Mouse (Mus musculus) hindbrain, embryonic 11.5 days (tissue): Measurements from ENCODE around the gene Itga4. TPM values are rescaled to one million over a fixed set of nuclear protein-coding genes. Genes with fewer than 3 reads are reported as not detected.

Experiments
- ATAC-seq: fragments of 200-750 bp; cut with Nextera tagmentation; 2 replicates; pipeline ENCODE4 v1.8.0; 2017; ENCODE audit warnings: mild to moderate bottlenecking, moderate TSS enrichment, moderate library complexity; ENCODE audit not compliant: low FRiP score
- DNase-seq: peaks from one replicate; pipeline ENCODE4 v3.0.0-alpha.2; 2015; ENCODE audit warnings: low spot score
- H3K27ac ChIP-seq: fragments of 300-500 bp; sonication (generic); 2 replicates; pipeline ENCODE4 v1.5.1; 2014; ENCODE audit warnings: mild to moderate bottlenecking, low read depth, low read length
- H3K27me3 ChIP-seq: fragments of 300-500 bp; sonication (generic); 2 replicates; pipeline ENCODE4 v1.6.1; 2014; ENCODE audit warnings: mild to moderate bottlenecking, low read length, moderate library complexity, mixed read lengths; ENCODE audit not compliant: control insufficient read depth, insufficient read depth
- H3K36me3 ChIP-seq: fragments of 300-500 bp; sonication (generic); 2 replicates; pipeline ENCODE4 v1.6.1; 2014; ENCODE audit warnings: mild to moderate bottlenecking, low read length, moderate library complexity, mixed read lengths; ENCODE audit not compliant: control insufficient read depth, insufficient read depth
- H3K4me1 ChIP-seq: fragments of 300-500 bp; sonication (generic); replicated peaks from 2 replicates; pipeline ENCODE4 v1.6.1; 2014; ENCODE audit warnings: low read length, mixed read lengths; ENCODE audit not compliant: control insufficient read depth, insufficient read depth
- H3K4me2 ChIP-seq: fragments of 300-500 bp; sonication (generic); replicated peaks from 2 replicates; pipeline ENCODE4 v1.6.1; 2014; ENCODE audit warnings: mild to moderate bottlenecking, low read depth, low read length
- H3K4me3 ChIP-seq: fragments of 300-500 bp; sonication (generic); 2 replicates; pipeline ENCODE4 v1.5.1; 2014; ENCODE audit warnings: low read depth, low read length
- H3K9ac ChIP-seq: fragments of 300-500 bp; sonication (generic); 2 replicates; pipeline ENCODE4 v1.6.1; 2014; ENCODE audit warnings: low read depth, low read length
- H3K9me3 ChIP-seq: fragments of 300-500 bp; sonication (generic); 2 replicates; pipeline ENCODE4 v1.6.1; 2016; ENCODE audit warnings: low read length; ENCODE audit not compliant: control insufficient read depth
- WGBS: fragments of 180-500 bp; shearing (Covaris S2); extraction: QIAGEN DNeasy Blood & Tissue Kit; methylation state at CpG from one replicate; pipeline ENCODE4 v1.1.7; 2014; 5-methylcytosine and 5-hydroxymethylcytosine counted together
- polyA plus RNA-seq: library from polyadenylated mRNA; unstranded; fragments of >200 nt; fragmentation: Nextera tagmentation; extraction: Ambion mirVana; gene quantifications from 2 replicates; pipeline ENCODE4 v1.2.1, GENCODE M21; 2014

Gene Itga4
- polyA plus RNA-seq, 1 experiment from 2014 or later, result 9.0 TPM

DNA sequence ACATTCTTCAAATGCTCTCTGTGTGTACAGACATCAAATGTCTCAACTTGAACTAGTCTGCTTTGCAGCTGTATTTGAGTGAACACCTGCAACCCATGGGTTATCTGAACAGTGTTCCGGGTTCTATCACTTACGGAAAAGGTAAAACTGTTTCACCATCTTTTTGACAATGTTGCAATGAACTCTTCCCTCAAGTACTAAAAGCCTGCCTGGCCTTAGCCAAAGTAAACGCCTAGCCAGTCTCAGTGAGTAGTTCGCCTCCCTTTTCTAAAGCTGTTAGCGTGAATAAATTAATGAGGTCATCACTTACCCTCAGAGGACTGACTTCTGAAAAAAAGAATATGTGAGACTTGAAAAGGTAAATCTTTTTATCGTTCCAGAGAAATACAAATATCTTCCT, 18.0 kb upstream of the Itga4 start:
- ATAC-seq (no peak), DNase-seq (no peak)
- no peaks in the 10 kb centered on the region for H3K27me3 ChIP-seq
- H3K9me3 ChIP-seq, result no peaks in the 10 kb centered on the region
- WGBS, result 85% methylated on average over 6 of the region's 6 CpGs
- no peak overlapping the region for H3K4me3 ChIP-seq
- no peaks in the 10 kb centered on the region for H3K4me1 ChIP-seq
- no peaks in the 10 kb centered on the region for H3K36me3 ChIP-seq
- no peak overlapping the region for H3K27ac ChIP-seq
- no peak overlapping the region for H3K4me2 ChIP-seq
- H3K9ac ChIP-seq, result no peak overlapping the region

DNA sequence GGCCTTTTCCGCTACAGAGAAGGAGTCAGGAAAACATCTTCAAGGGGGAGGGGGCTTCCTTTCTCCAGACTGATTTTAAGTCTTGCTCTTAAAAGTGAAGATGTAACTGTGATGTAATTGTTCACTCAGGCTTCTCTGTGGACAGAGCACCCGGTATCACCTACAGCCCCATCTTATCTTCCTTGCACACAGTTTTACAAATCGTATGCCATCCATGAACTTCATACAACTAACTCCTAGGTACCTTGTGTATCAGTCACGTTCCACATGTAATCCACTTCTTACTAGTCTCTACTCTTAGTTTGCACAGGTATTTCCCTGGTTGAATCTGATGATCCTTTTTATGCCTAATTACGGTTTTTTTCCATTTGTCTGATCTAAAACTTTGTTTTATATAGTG, 10.9 kb upstream of the Itga4 start:
- H3K9me3 ChIP-seq, result no peaks in the 10 kb centered on the region

DNA sequence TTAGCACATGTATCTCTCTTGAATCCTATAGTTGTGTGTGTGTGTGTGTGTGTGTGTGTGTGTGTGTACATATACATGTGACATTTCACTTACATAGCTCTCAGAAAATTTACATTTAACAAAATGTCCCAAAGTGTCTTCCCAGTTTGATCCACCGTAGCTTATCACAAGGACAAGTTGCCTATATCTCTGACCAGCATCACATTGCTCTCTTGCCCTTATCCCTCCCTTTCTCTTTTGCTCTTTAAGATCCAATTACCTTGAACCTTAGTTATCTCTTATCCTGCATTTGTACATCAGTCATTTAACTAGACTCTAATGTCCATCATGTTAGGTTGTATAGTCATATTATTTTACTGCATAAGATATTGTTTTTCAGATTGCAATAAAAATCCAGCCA, 10.5 kb upstream of the Itga4 start:
- Histone ChIP-seq H3K4me1 (no peaks in the 10 kb centered on the region), H3K27ac (no peak overlapping the region), H3K9me3 (no peaks in the 10 kb centered on the region), H3K36me3 (no peaks in the 10 kb centered on the region), H3K9ac (no peak overlapping the region), H3K4me2 (no peak overlapping the region), H3K27me3 (no peaks in the 10 kb centered on the region), H3K4me3 (no peak overlapping the region)
- no peak for DNase-seq
- WGBS, result 94% methylated on average over 1 of the region's 1 CpGs
- ATAC-seq, result no peak

More for the DNA sequence above, 10.9 kb upstream of the Itga4 start:
- no peak overlapping the region for H3K4me3 ChIP-seq
- ATAC-seq, result no peak
- no peak overlapping the region for H3K9ac ChIP-seq
- no peak overlapping the region for H3K27ac ChIP-seq
- no peak overlapping the region for H3K4me2 ChIP-seq
- H3K36me3 ChIP-seq, result no peaks in the 10 kb centered on the region
- no peaks in the 10 kb centered on the region for H3K4me1 ChIP-seq
- no peak for DNase-seq
- H3K27me3 ChIP-seq, result no peaks in the 10 kb centered on the region
- 85% methylated on average over 5 of the region's 5 CpGs for WGBS

DNA sequence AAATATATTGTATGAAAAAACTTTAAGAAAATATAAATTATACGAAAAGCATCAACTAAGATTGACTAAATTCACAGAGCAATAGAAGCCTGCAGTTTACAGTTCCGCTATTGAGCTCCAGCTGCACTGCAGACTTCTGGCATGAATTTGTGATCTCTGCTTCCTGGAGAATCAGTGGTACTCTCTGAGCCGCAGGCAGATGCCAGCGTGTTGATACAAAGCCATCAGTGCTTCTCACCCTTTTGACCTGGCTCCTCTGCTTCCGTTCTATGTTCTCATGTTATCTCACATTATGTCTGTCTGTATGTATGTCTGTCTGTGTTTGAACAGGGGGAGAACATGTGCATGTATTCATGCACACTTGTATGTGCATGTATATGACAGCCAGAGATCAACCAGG, 6.9 kb upstream of the Itga4 start:
- no peak for DNase-seq
- H3K4me1 ChIP-seq, result no peaks in the 10 kb centered on the region
- no peak overlapping the region for H3K27ac ChIP-seq
- WGBS, result 85% methylated on average over 5 of the region's 5 CpGs
- no peak overlapping the region for H3K9ac ChIP-seq
- no peak overlapping the region for H3K4me3 ChIP-seq
- H3K27me3 ChIP-seq, result no peaks in the 10 kb centered on the region
- no peak for ATAC-seq
- H3K9me3 ChIP-seq, result no peaks in the 10 kb centered on the region
- no peak overlapping the region for H3K4me2 ChIP-seq
- no peaks in the 10 kb centered on the region for H3K36me3 ChIP-seq

DNA sequence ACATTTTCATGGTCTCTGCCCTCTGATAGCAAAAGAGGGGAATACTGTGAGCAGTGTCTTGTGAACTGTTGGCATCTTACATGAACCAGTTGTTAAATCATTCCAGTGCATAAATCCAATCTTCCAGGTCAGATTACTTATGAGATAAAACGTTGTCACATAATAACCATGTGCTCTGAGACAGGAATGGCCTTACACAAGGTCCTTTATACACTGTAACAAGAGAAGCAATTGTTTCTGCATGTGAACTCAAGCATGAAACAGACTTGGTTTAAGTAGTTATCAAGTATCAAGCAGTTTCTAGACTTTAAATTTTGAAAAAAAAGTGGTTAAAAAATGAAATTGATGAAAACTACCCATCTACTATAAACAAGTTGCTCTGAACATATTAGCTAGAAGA, 4.7 kb upstream of the Itga4 start:
- Histone ChIP-seq H3K27ac (no peak overlapping the region), H3K27me3 (no peaks in the 10 kb centered on the region), H3K9ac (no peak overlapping the region), H3K4me1 (no peaks in the 10 kb centered on the region), H3K4me2 (no peak overlapping the region), H3K36me3 (no peaks in the 10 kb centered on the region), H3K9me3 (no peaks in the 10 kb centered on the region), H3K4me3 (no peak overlapping the region)
- DNase-seq, result no peak
- no peak for ATAC-seq
- WGBS, result 42% methylated on average over 1 of the region's 1 CpGs

DNA sequence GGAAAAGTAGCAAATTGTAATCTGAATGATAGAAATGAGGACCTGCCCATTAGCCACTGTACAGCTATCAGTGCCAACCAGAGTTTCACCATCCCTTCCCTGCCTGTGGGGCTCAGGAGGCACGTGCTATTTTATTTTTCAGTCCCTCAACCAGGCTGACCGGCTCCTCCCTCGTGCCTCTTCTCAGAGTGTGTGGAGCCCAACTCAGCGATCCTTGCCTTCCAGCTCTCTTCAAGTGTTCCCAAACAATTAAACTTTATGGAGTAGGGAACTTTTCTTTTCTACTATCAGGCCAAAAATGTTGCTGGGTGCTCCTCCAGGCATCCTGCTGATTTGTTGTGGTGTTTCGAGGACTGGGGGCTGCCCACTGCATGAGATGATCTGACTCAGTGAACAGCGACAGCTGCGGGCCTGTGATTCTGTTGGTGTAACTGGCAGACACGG, 1.4 kb upstream of the Itga4 start:
- no peaks in the 10 kb centered on the region for H3K9me3 ChIP-seq
- DNase-seq (no peak), ATAC-seq (no peak)
- no peak overlapping the region for H3K4me2 ChIP-seq
- no peak overlapping the region for H3K4me3 ChIP-seq
- H3K27me3 ChIP-seq, result no peaks in the 10 kb centered on the region
- no peaks in the 10 kb centered on the region for H3K36me3 ChIP-seq
- H3K4me1 ChIP-seq, result 0 out of 2 replicates have a peak, but pooled peaks cover 3% of the 10 kb centered on the region
- no peak overlapping the region for H3K9ac ChIP-seq
- no peak overlapping the region for H3K27ac ChIP-seq
- WGBS, result 68% methylated on average over 8 of the region's 8 CpGs

DNA sequence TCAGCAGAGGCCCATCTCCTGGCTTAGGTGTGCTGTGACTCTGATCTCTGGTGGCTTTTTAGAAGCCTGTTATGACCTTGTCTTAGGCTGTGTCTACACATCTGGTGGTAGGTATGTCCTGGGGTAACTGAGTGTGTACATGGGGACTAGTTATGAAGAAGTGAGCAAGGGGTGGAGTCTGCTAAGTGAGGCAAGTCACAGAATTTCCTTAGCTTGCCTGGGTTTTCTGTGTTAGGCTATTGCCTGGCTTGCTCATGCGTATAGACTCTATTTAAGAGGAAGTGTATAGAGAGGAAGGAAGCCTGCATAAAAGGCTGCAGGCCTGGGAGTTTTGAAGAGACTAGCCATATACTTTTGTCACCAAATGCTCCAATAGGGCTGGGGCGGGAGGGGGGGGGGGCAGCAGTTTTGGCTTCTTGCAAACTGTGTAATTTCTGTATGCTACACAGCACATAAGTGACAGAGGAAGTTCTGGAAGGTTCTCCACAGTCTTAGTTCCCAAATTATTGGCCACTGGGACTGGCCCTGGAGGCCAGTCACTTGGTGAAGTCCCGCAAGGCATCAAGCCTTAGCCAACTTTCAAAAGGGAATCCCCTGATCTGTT, 536 bp upstream of the Itga4 start:
- peak; percentile 10 for DNase-seq
- H3K9ac ChIP-seq, result no peak overlapping the region
- H3K4me1 ChIP-seq, result 0 out of 2 replicates have a peak, but pooled peaks cover 3% of the 10 kb centered on the region
- peak; percentile 33 for ATAC-seq
- 67% methylated on average over 3 of the region's 3 CpGs for WGBS
- H3K9me3 ChIP-seq, result no peaks in the 10 kb centered on the region
- H3K27ac ChIP-seq, result no peak overlapping the region
- H3K4me3 ChIP-seq, result peak overlapping the region; percentile 46
- H3K36me3 ChIP-seq, result no peaks in the 10 kb centered on the region
- no peaks in the 10 kb centered on the region for H3K27me3 ChIP-seq
- peak overlapping the region; percentile 86; the same call in 1 of the 2 replicates for H3K4me2 ChIP-seq

DNA sequence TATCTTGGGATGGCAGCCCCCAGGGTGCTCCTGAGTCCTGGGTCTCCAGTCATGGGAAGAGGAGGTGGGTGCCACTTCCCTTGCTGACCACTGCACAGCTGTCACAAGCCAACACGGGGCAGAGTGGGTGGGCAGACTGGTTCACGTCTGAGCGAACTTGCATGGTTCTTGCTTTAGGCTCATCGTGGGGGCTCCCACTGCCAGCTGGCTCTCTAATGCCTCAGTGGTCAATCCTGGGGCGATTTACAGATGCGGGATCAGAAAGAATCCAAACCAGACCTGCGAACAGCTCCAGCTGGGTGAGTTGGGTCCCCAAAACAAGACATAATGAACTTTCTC, 744 bp downstream of the Itga4 start:
- peak overlapping the region; percentile 46 for H3K4me3 ChIP-seq
- H3K4me1 ChIP-seq, result 0 out of 2 replicates have a peak, but pooled peaks cover 3% of the 10 kb centered on the region
- H3K27ac ChIP-seq, result no peak overlapping the region
- H3K36me3 ChIP-seq, result no peaks in the 10 kb centered on the region
- WGBS, result 15% methylated on average over 7 of the region's 7 CpGs
- no peaks in the 10 kb centered on the region for H3K27me3 ChIP-seq
- H3K4me2 ChIP-seq, result peak overlapping the region; percentile 86
- DNase-seq (no peak), ATAC-seq (peak; percentile 48)
- no peaks in the 10 kb centered on the region for H3K9me3 ChIP-seq
- peak overlapping the region; percentile 28; the same call in 1 of the 2 replicates for H3K9ac ChIP-seq

DNA sequence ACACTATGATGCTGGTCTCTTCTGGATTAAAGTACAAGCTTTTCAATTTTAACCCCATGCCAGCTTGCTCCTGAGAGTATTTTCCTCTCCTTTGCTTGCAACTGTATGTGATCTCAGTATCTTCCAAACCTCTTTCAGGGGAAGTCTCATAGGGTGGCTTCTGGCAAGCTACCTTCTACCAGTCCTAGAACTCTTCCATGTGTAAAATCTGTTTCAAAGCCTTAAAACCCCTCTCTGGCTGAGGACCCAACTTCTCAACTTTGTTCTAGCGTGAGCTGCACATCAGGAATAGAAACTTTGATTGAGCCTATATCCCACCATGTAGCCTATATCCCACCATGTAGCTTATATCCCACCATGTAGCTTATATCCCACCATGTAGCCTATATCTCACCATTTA, 1.1 kb downstream of the Itga4 start:
- ATAC-seq, result no peak

More for the DNA sequence above, 1.1 kb downstream of the Itga4 start:
- 86% methylated on average over 1 of the region's 1 CpGs for WGBS
- Histone ChIP-seq H3K9ac (no peak overlapping the region), H3K27me3 (no peaks in the 10 kb centered on the region), H3K9me3 (no peaks in the 10 kb centered on the region), H3K36me3 (no peaks in the 10 kb centered on the region), H3K4me3 (peak overlapping the region; percentile 46; the same call in 1 of the 2 replicates), H3K27ac (no peak overlapping the region), H3K4me1 (0 out of 2 replicates have a peak, but pooled peaks cover 3% of the 10 kb centered on the region), H3K4me2 (peak overlapping the region; percentile 86)
- no peak for DNase-seq
